ENCODE assay signal across 12 mouse cellular contexts in genomic region chr8:126797571-126798334, GRCm38 (mm10).
DNase-seq lines count a peak whose midpoint lies in the region; ATAC-seq and TF ChIP-seq lines count a peak whose summit lies in the region.
"Had no signal": no experiment of that assay in that cellular context is flagged by ENCODE, and none has a peak within 500 bp of the region (broad histone marks: within the 10 kb centered on the region; RNA-seq: fewer than 3 reads in every experiment).

No protein-coding gene starts in this region.

- H3K27me3 ChIP-seq in kidney, embryonic 14.5 days (ENCODE audit: control insufficient read depth, insufficient read depth, low read length), result no peaks in the 10 kb centered on the region
- H3K27me3 ChIP-seq in heart, postnatal 0 days (ENCODE audit: control insufficient read depth, insufficient read depth, low read length), result no peaks in the 10 kb centered on the region
- H3K27me3 ChIP-seq: intestine, embryonic 15.5 days; stomach, embryonic 15.5 days had no signal

- TF ChIP-seq CTCF in heart, postnatal 0 days (IDR thresholded peaks at IDR 0.05; ENCODE audit: low read depth), result peak; percentile 15; the same call in 1 of the 2 replicates

- ATAC-seq in kidney, embryonic 14.5 days (ENCODE audit: low FRiP score, low TSS enrichment), result no peak
- peak; percentile 56 for ATAC-seq in heart, postnatal 0 days (ENCODE audit: insufficient read depth, low read depth)
- ATAC-seq: intestine, embryonic 15.5 days had no signal

- no peak overlapping the region for H3K9ac ChIP-seq in kidney, embryonic 14.5 days (ENCODE audit: low read depth, low read length)
- no peak overlapping the region for H3K9ac ChIP-seq in heart, postnatal 0 days (replicated peaks; ENCODE audit: low read depth, low read length)
- H3K9ac ChIP-seq: intestine, embryonic 15.5 days; stomach, embryonic 15.5 days had no signal

- no peaks in the 10 kb centered on the region for H3K4me1 ChIP-seq in kidney, embryonic 14.5 days (ENCODE audit: control insufficient read depth, insufficient read depth, low read length)
- H3K4me1 ChIP-seq in heart, postnatal 0 days (ENCODE audit: control insufficient read depth, insufficient read depth), result no peaks in the 10 kb centered on the region
- H3K4me1 ChIP-seq: intestine, embryonic 15.5 days; stomach, embryonic 15.5 days had no signal

- 75% methylated on average over 9 of the region's 9 CpGs for WGBS in kidney, embryonic 14.5 days
- 58% methylated on average over 9 of the region's 9 CpGs for WGBS in heart, postnatal 0 days

- H3K27ac ChIP-seq in kidney, embryonic 14.5 days (ENCODE audit: low read depth, low read length), result no peak overlapping the region
- peak overlapping the region; percentile 5 for H3K27ac ChIP-seq in heart, postnatal 0 days (ENCODE audit: low read depth)
- H3K27ac ChIP-seq: intestine, embryonic 15.5 days; stomach, embryonic 15.5 days had no signal

- no peak overlapping the region for H3K4me2 ChIP-seq in kidney, embryonic 14.5 days (replicated peaks; ENCODE audit: low read depth, low read length)
- H3K4me2 ChIP-seq in heart, postnatal 0 days (ENCODE audit: low read depth, low read length), result no peak overlapping the region
- H3K4me2 ChIP-seq: intestine, embryonic 15.5 days; liver, embryonic 11.5 days; stomach, embryonic 15.5 days had no signal

- TF ChIP-seq EP300 in heart, postnatal 0 days (IDR thresholded peaks at IDR 0.05; ENCODE audit: low read depth), result no peak

- H3K36me3 ChIP-seq in kidney, embryonic 14.5 days (ENCODE audit: control insufficient read depth, insufficient read depth, low read length), result no peaks in the 10 kb centered on the region
- no peaks in the 10 kb centered on the region for H3K36me3 ChIP-seq in heart, postnatal 0 days (replicated peaks; ENCODE audit: control insufficient read depth, insufficient read depth, low read length)
- H3K36me3 ChIP-seq: intestine, embryonic 15.5 days; stomach, embryonic 15.5 days had no signal

- H3K4me3 ChIP-seq in kidney, embryonic 14.5 days (ENCODE audit: low read length), result no peak overlapping the region
- no peak overlapping the region for H3K4me3 ChIP-seq in heart, postnatal 0 days (ENCODE audit: low read depth, low read length)
- H3K4me3 ChIP-seq: erythroblast, embryonic 14.5 days; intestine, embryonic 15.5 days; stomach, embryonic 15.5 days had no signal

- DNase-seq in kidney, adult 11 months, result peak; percentile 41
- DNase-seq in adrenal gland, postnatal 36 days, result peak; percentile 54 to 55
- peak; percentile 39 for DNase-seq in heart, postnatal 0 days (ENCODE audit: low spot score)
- peak; percentile 46 to 47 for DNase-seq in lung, postnatal 4 days
- DNase-seq in right cerebral cortex, adult 2 months (ENCODE audit: low spot score in 2 of 2), result no peak
- DNase-seq in ovary, adult 18-20 months (ENCODE audit: low spot score), result no peak
- DNase-seq in layer of hippocampus, adult 18-20 months (ENCODE audit: low spot score in 2 of 2), result no peak

- H3K9me3 ChIP-seq in kidney, embryonic 14.5 days (ENCODE audit: control insufficient read depth, low read length), result no peaks in the 10 kb centered on the region
- no peaks in the 10 kb centered on the region for H3K9me3 ChIP-seq in heart, postnatal 0 days (replicated peaks; ENCODE audit: control insufficient read depth, low read length)
- H3K9me3 ChIP-seq: intestine, embryonic 15.5 days; stomach, embryonic 15.5 days had no signal

Comparison
In these comparisons a context has a peak if more than half of its experiments do, and no peak if none do; other contexts are left out.
1. DNase-seq: peak in kidney, adult 11 months (single experiment), adrenal gland, postnatal 36 days (2 of 2), heart, postnatal 0 days (single experiment) and lung, postnatal 4 days (2 of 2); none in right cerebral cortex, adult 2 months (0 of 2), ovary, adult 18-20 months (single experiment) and layer of hippocampus, adult 18-20 months (0 of 2).